Mouse (Mus musculus) brown adipose tissue, adult 24 weeks (tissue): ENCODE results near the gene Dyrk2. TPM values are rescaled to one million over a fixed set of nuclear protein-coding genes. Genes with fewer than 3 reads are reported as not detected.

Source experiments
- H3K27ac ChIP-seq: fragments of 200-500 bp; replicated peaks from 2 replicates; pipeline ENCODE4 v1.5.1; 2012; ENCODE audit warnings: low read depth, mild to moderate bottlenecking, low read length
- H3K4me1 ChIP-seq: fragments of 200-500 bp; 2 replicates; pipeline ENCODE4 v1.6.1; 2012; ENCODE audit warnings: low read length, mixed read lengths; ENCODE audit not compliant: control insufficient read depth, insufficient read depth, insufficient read length
- H3K4me3 ChIP-seq: fragments of 200-500 bp; 2 replicates; pipeline ENCODE4 v1.5.1; 2012; ENCODE audit warnings: low read depth, mild to moderate bottlenecking, low read length, moderate library complexity; ENCODE audit not compliant: insufficient read depth
- polyA plus RNA-seq: library from polyadenylated mRNA; stranded (reverse); fragments of >200 nt; gene quantifications from 2 replicates; pipeline ENCODE4 v1.2.4, GENCODE M21; 2012; ENCODE audit not compliant: missing spikeins, insufficient read depth, insufficient read length

Gene Dyrk2
- polyA plus RNA-seq, 1 experiment = 17.8 TPM

GRCm38 (mm10) chr10:118862233-118862632 lies 7.8 kb downstream of the Dyrk2 start:
- Histone ChIP-seq H3K27ac (no peak overlapping the region), H3K4me3 (no peak overlapping the region), H3K4me1 (peaks cover 12% of the 10 kb centered on the region)

DNA sequence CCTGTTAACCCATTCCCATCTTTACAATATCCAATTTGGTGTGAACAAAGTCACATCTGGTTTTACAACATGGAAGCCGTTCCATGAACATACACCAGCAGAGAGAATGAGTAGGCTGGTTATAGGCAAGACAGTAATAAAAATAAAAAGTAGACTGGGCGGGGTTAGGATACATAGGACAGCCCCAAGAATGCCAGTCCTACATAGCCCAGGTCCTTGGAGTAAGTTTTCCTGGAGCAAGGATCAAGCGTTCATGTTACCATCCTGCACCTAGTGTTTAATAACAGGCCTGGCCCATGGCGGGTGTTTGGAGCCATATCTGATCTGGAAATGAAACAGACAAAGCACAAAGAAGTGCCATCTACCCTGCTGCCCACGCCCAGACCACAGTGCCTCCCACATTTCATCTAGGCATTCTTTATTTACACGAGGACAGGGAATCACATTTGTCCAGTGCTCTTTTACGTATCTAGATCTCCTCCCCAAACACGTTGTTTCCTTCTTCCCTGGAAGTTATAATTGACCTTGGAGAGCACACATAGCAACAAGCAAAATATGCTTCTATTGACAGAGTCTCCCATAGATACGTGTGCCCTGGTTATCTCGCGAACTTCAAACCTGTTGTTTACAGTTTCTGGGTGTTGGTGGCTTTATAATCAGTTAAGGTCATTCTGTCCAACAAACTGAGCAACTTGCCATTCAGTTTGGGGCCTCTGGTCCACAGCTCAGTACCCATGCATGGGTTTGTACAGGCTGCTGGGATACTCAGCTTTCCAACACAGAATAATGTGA lies 8.6 kb downstream of the Dyrk2 start:
- Histone ChIP-seq H3K27ac (no peak overlapping the region), H3K4me3 (no peak overlapping the region), H3K4me1 (peaks cover 7% of the 10 kb centered on the region)

DNA sequence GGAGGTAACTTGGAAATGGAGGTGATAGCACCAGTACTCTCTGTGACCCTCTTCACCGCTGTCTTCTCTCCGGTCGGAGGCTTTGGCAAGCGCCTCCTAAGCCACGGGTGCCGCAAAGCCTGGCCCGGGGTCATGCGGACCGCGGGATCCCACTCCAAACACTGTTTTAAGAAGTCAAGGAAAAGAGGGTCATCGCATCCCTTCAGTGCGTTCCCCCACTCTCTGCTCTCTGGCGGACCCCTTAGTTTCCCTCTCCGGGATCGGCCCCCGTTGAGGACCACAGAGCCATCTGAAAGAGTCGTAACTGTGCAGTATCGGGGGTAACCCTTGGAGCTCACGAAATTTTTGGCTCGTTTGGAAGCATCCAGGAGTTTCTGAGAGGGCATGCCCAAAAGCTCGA lies 10.4 kb downstream of the Dyrk2 start:
- H3K27ac ChIP-seq = no peak overlapping the region
- no peak overlapping the region for H3K4me3 ChIP-seq
- no peaks in the 10 kb centered on the region; the same call in 1 of the 2 replicates for H3K4me1 ChIP-seq

- Histone ChIP-seq H3K27ac (no peak overlapping the region), H3K4me3 (no peak overlapping the region), H3K4me1 (no peaks in the 10 kb centered on the region; the same call in 1 of the 2 replicates)
These were observed 15.4 kb downstream of the Dyrk2 start for GRCm38 (mm10) chr10:118854641-118855040.

DNA sequence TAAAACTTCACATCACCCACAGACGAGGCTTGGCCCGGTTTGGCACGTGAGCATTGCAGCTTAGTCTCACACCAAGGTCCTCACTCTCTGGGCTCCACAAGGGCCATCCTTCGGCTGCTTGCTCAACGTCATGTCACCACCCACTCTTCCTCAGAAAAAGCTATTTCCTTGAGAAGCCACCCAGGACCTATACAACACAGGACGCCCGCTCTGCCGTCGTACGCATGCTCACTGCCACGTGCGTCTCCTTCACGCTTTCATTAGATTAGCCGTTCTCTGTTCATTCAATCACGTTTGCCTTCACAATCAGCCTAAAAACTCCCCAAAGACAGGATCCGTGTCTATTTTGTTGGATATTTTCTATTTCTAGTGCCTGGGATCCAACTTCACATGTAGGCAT lies 17.5 kb downstream of the Dyrk2 start:
- no peak overlapping the region for H3K27ac ChIP-seq
- no peaks in the 10 kb centered on the region for H3K4me1 ChIP-seq
- no peak overlapping the region for H3K4me3 ChIP-seq

DNA sequence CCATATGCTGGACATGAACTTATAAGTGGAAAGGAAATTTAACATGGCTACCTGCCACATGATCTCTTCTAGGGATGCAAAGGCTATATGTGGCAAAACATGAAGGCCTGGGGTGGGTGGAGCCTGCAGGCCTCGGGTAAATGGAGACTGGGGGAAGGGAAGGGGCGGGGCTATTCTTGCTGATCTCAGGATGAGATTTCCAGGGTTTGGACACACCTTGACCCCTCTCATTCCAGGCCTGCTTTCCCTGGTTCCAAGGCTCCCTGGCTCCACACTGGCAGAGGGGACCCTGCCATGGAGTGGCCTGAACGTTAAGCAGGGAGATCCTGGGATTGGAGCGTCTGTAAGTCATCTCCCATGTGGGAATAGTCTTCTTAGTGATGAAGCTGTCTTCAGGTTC lies 21.5 kb downstream of the Dyrk2 start:
- no peaks in the 10 kb centered on the region for H3K4me1 ChIP-seq
- no peak overlapping the region for H3K27ac ChIP-seq
- H3K4me3 ChIP-seq = no peak overlapping the region

GRCm38 (mm10) chr10:118846991-118847545 lies 22.9 kb downstream of the Dyrk2 start:
- no peaks in the 10 kb centered on the region for H3K4me1 ChIP-seq
- H3K27ac ChIP-seq = no peak overlapping the region
- H3K4me3 ChIP-seq = no peak overlapping the region

DNA sequence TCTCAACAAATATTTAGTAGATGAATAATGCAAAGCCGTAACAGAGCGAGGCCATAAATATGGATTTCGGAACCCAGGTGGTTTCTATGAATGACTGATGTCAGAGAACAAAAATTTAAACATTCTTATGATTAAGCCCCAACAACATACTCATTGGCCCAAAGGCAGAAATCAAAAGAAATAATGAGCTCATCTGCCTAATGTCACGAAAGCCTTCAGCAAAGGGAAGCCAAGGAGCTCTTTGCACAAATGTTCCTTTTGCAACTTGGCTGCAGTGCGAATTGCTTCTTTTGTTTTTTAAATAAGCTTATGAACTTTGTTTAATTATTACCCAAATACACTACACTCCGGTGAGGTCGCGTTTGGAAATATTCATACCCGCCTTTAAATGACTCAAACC lies 29.4 kb downstream of the Dyrk2 start:
- Histone ChIP-seq H3K4me3 (no peak overlapping the region), H3K27ac (no peak overlapping the region), H3K4me1 (no peaks in the 10 kb centered on the region)

- no peak overlapping the region for H3K27ac ChIP-seq
- H3K4me1 ChIP-seq = no peaks in the 10 kb centered on the region
- H3K4me3 ChIP-seq = no peak overlapping the region
These were observed 30.5 kb downstream of the Dyrk2 start for GRCm38 (mm10) chr10:118839343-118840141.

GRCm38 (mm10) chr10:118837636-118838035 lies 32.4 kb downstream of the Dyrk2 start:
- H3K4me3 ChIP-seq = no peak overlapping the region
- no peaks in the 10 kb centered on the region for H3K4me1 ChIP-seq
- no peak overlapping the region for H3K27ac ChIP-seq

GRCm38 (mm10) chr10:118831190-118831589 lies 38.8 kb downstream of the Dyrk2 start:
- Histone ChIP-seq H3K4me1 (no peaks in the 10 kb centered on the region), H3K4me3 (no peak overlapping the region), H3K27ac (no peak overlapping the region)

GRCm38 (mm10) chr10:118829641-118830040 lies 40.4 kb downstream of the Dyrk2 start:
- no peak overlapping the region for H3K27ac ChIP-seq
- H3K4me1 ChIP-seq = no peaks in the 10 kb centered on the region
- H3K4me3 ChIP-seq = no peak overlapping the region

- no peak overlapping the region for H3K4me3 ChIP-seq
- no peaks in the 10 kb centered on the region for H3K4me1 ChIP-seq
- no peak overlapping the region for H3K27ac ChIP-seq
These were observed 42.9 kb downstream of the Dyrk2 start for GRCm38 (mm10) chr10:118827116-118827515.

GRCm38 (mm10) chr10:118824830-118825229 lies 45.2 kb downstream of the Dyrk2 start:
- H3K4me1 ChIP-seq = no peaks in the 10 kb centered on the region
- no peak overlapping the region for H3K27ac ChIP-seq
- H3K4me3 ChIP-seq = no peak overlapping the region

DNA sequence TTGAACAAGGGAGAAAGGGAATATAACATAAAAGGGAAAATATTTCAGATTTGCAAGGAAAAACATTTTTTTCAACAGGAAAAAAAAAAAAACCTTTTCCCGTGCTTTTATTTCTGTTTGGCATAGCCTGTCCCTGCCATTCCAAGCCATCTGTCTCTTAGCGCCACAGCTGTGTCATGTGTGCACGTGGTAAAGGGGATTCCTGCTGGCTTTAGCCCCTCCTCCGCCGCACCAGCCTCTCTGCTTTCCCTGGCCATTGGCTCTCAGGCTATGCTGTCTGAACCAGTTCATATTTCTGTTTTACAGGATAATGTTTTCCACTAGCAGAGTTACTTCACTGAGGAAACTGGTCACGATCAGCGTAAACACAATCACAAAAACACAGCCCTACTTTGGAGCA lies 49.1 kb downstream of the Dyrk2 start:
- Histone ChIP-seq H3K4me1 (no peaks in the 10 kb centered on the region), H3K27ac (no peak overlapping the region), H3K4me3 (no peak overlapping the region)
